Mouse (Mus musculus): ENCODE measurements at regions not wholly inside any gene's neighbourhood (a gene's known extent, or its start where the extent isn't known, plus 50 kb on each side); places are given as distances from the start of the nearest gene placed in this dataset.

GRCm38 (mm10) chr11:82602818-82603217, 161.3 kb downstream of the Cct6b start:
- TF ChIP-seq CTCF (IDR thresholded peaks at IDR 0.05; ENCODE audit: low read depth, low read length) = no peak
- TF ChIP-seq POLR2A (IDR thresholded peaks at IDR 0.05; ENCODE audit: insufficient read depth, low read length) = no peak
- no peak for TF ChIP-seq EP300 (IDR thresholded peaks at IDR 0.05; ENCODE audit: insufficient read depth, low read depth, low read length)
- Histone ChIP-seq H3K9ac (ENCODE audit: low read depth, poor library complexity, severe bottlenecking) (no peak overlapping the region), H3K9me3 (replicated peaks; ENCODE audit: control insufficient read depth, insufficient read depth, low read length, poor library complexity, severe bottlenecking) (no peaks in the 10 kb centered on the region), H3K36me3 (ENCODE audit: control insufficient read depth, insufficient read depth, low read length, poor library complexity, severe bottlenecking) (no peaks in the 10 kb centered on the region), H3K27ac (ENCODE audit: insufficient read depth, low read length) (no peak overlapping the region), H3K4me1 (ENCODE audit: control insufficient read depth, insufficient read depth, low read length) (peaks cover 2% of the 10 kb centered on the region), H3K27me3 (ENCODE audit: control insufficient read depth, insufficient read depth, low read length, poor library complexity, severe bottlenecking) (no peaks in the 10 kb centered on the region), H3K4me3 (ENCODE audit: low read depth, low read length) (no peak overlapping the region)

- peaks cover 2% of the 10 kb centered on the region for H3K4me1 ChIP-seq (ENCODE audit: control insufficient read depth, insufficient read depth, low read length)
- H3K27ac ChIP-seq (ENCODE audit: insufficient read depth, low read length) = no peak overlapping the region
- H3K36me3 ChIP-seq (ENCODE audit: control insufficient read depth, insufficient read depth, low read length, poor library complexity, severe bottlenecking) = no peaks in the 10 kb centered on the region
- TF ChIP-seq POLR2A (IDR thresholded peaks at IDR 0.05; ENCODE audit: insufficient read depth, low read length) (no peak), EP300 (IDR thresholded peaks at IDR 0.05; ENCODE audit: insufficient read depth, low read depth, low read length) (no peak), CTCF (IDR thresholded peaks at IDR 0.05; ENCODE audit: low read depth, low read length) (no peak)
- no peak overlapping the region for H3K9ac ChIP-seq (ENCODE audit: low read depth, poor library complexity, severe bottlenecking)
- no peaks in the 10 kb centered on the region for H3K27me3 ChIP-seq (ENCODE audit: control insufficient read depth, insufficient read depth, low read length, poor library complexity, severe bottlenecking)
- H3K4me3 ChIP-seq (ENCODE audit: low read depth, low read length) = no peak overlapping the region
- H3K9me3 ChIP-seq (replicated peaks; ENCODE audit: control insufficient read depth, insufficient read depth, low read length, poor library complexity, severe bottlenecking) = no peaks in the 10 kb centered on the region
Measured at GRCm38 (mm10) chr11:82602250-82602649, 161.9 kb downstream of the Cct6b start.

- no peak for TF ChIP-seq POLR2A (IDR thresholded peaks at IDR 0.05; ENCODE audit: insufficient read depth, low read length)
- 0 out of 2 replicates have a peak, but pooled peaks have one; percentile 13 for TF ChIP-seq EP300 (IDR thresholded peaks at IDR 0.05; ENCODE audit: insufficient read depth, low read depth, low read length)
- Histone ChIP-seq H3K36me3 (ENCODE audit: control insufficient read depth, insufficient read depth, low read length, poor library complexity, severe bottlenecking) (no peaks in the 10 kb centered on the region), H3K9me3 (replicated peaks; ENCODE audit: control insufficient read depth, insufficient read depth, low read length, poor library complexity, severe bottlenecking) (no peaks in the 10 kb centered on the region), H3K27me3 (ENCODE audit: control insufficient read depth, insufficient read depth, low read length, poor library complexity, severe bottlenecking) (no peaks in the 10 kb centered on the region), H3K9ac (ENCODE audit: low read depth, poor library complexity, severe bottlenecking) (no peak overlapping the region), H3K4me3 (ENCODE audit: low read depth, low read length) (no peak overlapping the region), H3K4me1 (ENCODE audit: control insufficient read depth, insufficient read depth, low read length) (no peaks in the 10 kb centered on the region), H3K27ac (ENCODE audit: insufficient read depth, low read length) (no peak overlapping the region)
Measured at GRCm38 (mm10) chr11:82600151-82600550, 164.0 kb downstream of the Cct6b start.

GRCm38 (mm10) chr11:82597757-82598156, 166.4 kb downstream of the Cct6b start:
- Histone ChIP-seq H3K9me3 (replicated peaks; ENCODE audit: control insufficient read depth, insufficient read depth, low read length, poor library complexity, severe bottlenecking) (no peaks in the 10 kb centered on the region), H3K9ac (ENCODE audit: low read depth, poor library complexity, severe bottlenecking) (no peak overlapping the region), H3K4me1 (ENCODE audit: control insufficient read depth, insufficient read depth, low read length) (no peaks in the 10 kb centered on the region), H3K27me3 (ENCODE audit: control insufficient read depth, insufficient read depth, low read length, poor library complexity, severe bottlenecking) (no peaks in the 10 kb centered on the region), H3K4me3 (ENCODE audit: low read depth, low read length) (no peak overlapping the region), H3K36me3 (ENCODE audit: control insufficient read depth, insufficient read depth, low read length, poor library complexity, severe bottlenecking) (no peaks in the 10 kb centered on the region), H3K27ac (ENCODE audit: insufficient read depth, low read length) (no peak overlapping the region)
- TF ChIP-seq POLR2A (IDR thresholded peaks at IDR 0.05; ENCODE audit: insufficient read depth, low read length) (no peak), CTCF (IDR thresholded peaks at IDR 0.05; ENCODE audit: low read depth, low read length) (no peak), EP300 (IDR thresholded peaks at IDR 0.05; ENCODE audit: insufficient read depth, low read depth, low read length) (no peak)

GRCm38 (mm10) chr11:82596801-82597200, 167.3 kb downstream of the Cct6b start:
- Histone ChIP-seq H3K9me3 (replicated peaks; ENCODE audit: control insufficient read depth, insufficient read depth, low read length, poor library complexity, severe bottlenecking) (no peaks in the 10 kb centered on the region), H3K27ac (ENCODE audit: insufficient read depth, low read length) (no peak overlapping the region), H3K9ac (ENCODE audit: low read depth, poor library complexity, severe bottlenecking) (no peak overlapping the region), H3K4me3 (ENCODE audit: low read depth, low read length) (no peak overlapping the region), H3K36me3 (ENCODE audit: control insufficient read depth, insufficient read depth, low read length, poor library complexity, severe bottlenecking) (no peaks in the 10 kb centered on the region), H3K27me3 (ENCODE audit: control insufficient read depth, insufficient read depth, low read length, poor library complexity, severe bottlenecking) (no peaks in the 10 kb centered on the region), H3K4me1 (ENCODE audit: control insufficient read depth, insufficient read depth, low read length) (no peaks in the 10 kb centered on the region)
- TF ChIP-seq CTCF (IDR thresholded peaks at IDR 0.05; ENCODE audit: low read depth, low read length) (no peak), EP300 (IDR thresholded peaks at IDR 0.05; ENCODE audit: insufficient read depth, low read depth, low read length) (no peak), POLR2A (IDR thresholded peaks at IDR 0.05; ENCODE audit: insufficient read depth, low read length) (no peak)

GRCm38 (mm10) chr11:82589761-82590160, 174.4 kb downstream of the Cct6b start:
- H3K27me3 ChIP-seq (ENCODE audit: control insufficient read depth, insufficient read depth, low read length, poor library complexity, severe bottlenecking) = no peaks in the 10 kb centered on the region
- no peaks in the 10 kb centered on the region for H3K9me3 ChIP-seq (replicated peaks; ENCODE audit: control insufficient read depth, insufficient read depth, low read length, poor library complexity, severe bottlenecking)
- H3K36me3 ChIP-seq (ENCODE audit: control insufficient read depth, insufficient read depth, low read length, poor library complexity, severe bottlenecking) = no peaks in the 10 kb centered on the region
- H3K27ac ChIP-seq (ENCODE audit: insufficient read depth, low read length) = no peak overlapping the region
- H3K4me3 ChIP-seq (ENCODE audit: low read depth, low read length) = no peak overlapping the region
- TF ChIP-seq CTCF (IDR thresholded peaks at IDR 0.05; ENCODE audit: low read depth, low read length) (no peak), POLR2A (IDR thresholded peaks at IDR 0.05; ENCODE audit: insufficient read depth, low read length) (no peak), EP300 (IDR thresholded peaks at IDR 0.05; ENCODE audit: insufficient read depth, low read depth, low read length) (no peak)
- H3K9ac ChIP-seq (ENCODE audit: low read depth, poor library complexity, severe bottlenecking) = no peak overlapping the region
- H3K4me1 ChIP-seq (ENCODE audit: control insufficient read depth, insufficient read depth, low read length) = no peaks in the 10 kb centered on the region
